Mouse (Mus musculus) heart, postnatal 0 days (tissue): ENCODE data around the gene Fam186a. TPM values are rescaled to one million over a fixed set of nuclear protein-coding genes. Genes with fewer than 3 reads are reported as not detected.
A peak's percentile ranks its signal among the peaks of the same experiment; 100 is the strongest.

Source experiments
- ATAC-seq: fragments of 200-750 bp; cut with Nextera tagmentation; 2 replicates; pipeline ENCODE4 v1.8.0; 2017; ENCODE audit warnings: low read depth, moderate number of reproducible peaks, moderate library complexity; ENCODE audit not compliant: insufficient read depth
- DNase-seq: peaks from one replicate; pipeline ENCODE4 v3.0.0-alpha.2; 2016; ENCODE audit warnings: low spot score
- H3K27ac ChIP-seq: fragments of 300-500 bp; sonication (generic); 2 replicates; pipeline ENCODE4 v1.5.1; 2014; ENCODE audit warnings: low read depth, mild to moderate bottlenecking
- H3K27me3 ChIP-seq: fragments of 300-500 bp; sonication (generic); 2 replicates; pipeline ENCODE4 v1.6.1; 2014; ENCODE audit warnings: low read length, mixed read lengths; ENCODE audit not compliant: control insufficient read depth, insufficient read depth
- H3K36me3 ChIP-seq: fragments of 300-500 bp; sonication (generic); replicated peaks from 2 replicates; pipeline ENCODE4 v1.6.1; 2014; ENCODE audit warnings: low read length, mixed read lengths; ENCODE audit not compliant: control insufficient read depth, insufficient read depth
- H3K4me1 ChIP-seq: fragments of 300-500 bp; sonication (generic); 2 replicates; pipeline ENCODE4 v1.6.1; 2014; ENCODE audit warnings: antibody characterized with exemption; ENCODE audit not compliant: control insufficient read depth, insufficient read depth
- H3K4me2 ChIP-seq: fragments of 300-500 bp; sonication (generic); 2 replicates; pipeline ENCODE4 v1.6.1; 2014; ENCODE audit warnings: low read depth, mild to moderate bottlenecking, low read length, moderate library complexity
- H3K4me3 ChIP-seq: fragments of 300-500 bp; sonication (generic); 2 replicates; pipeline ENCODE4 v1.5.1; 2014; ENCODE audit warnings: low read depth, low read length
- H3K9ac ChIP-seq: fragments of 300-500 bp; sonication (generic); replicated peaks from 2 replicates; pipeline ENCODE4 v1.6.1; 2014; ENCODE audit warnings: low read depth, low read length, mixed read lengths
- H3K9me3 ChIP-seq: fragments of 300-500 bp; sonication (generic); replicated peaks from 2 replicates; pipeline ENCODE4 v1.6.1; 2016; ENCODE audit warnings: low read length; ENCODE audit not compliant: control insufficient read depth
- CTCF ChIP-seq: IDR thresholded peaks from 2 replicates; pipeline ENCODE4 v1.5.1; 2016; ENCODE audit warnings: antibody characterized with exemption, control low read depth, low read depth
- EP300 ChIP-seq: IDR thresholded peaks from 2 replicates; pipeline ENCODE4 v1.6.1; 2016; ENCODE audit warnings: antibody characterized with exemption, low read depth
- WGBS: fragments of 180-500 bp; shearing (Covaris S2); extraction: QIAGEN DNeasy Blood & Tissue Kit; methylation state at CpG from one replicate; pipeline ENCODE4 v1.1.7; 2014; 5-methylcytosine and 5-hydroxymethylcytosine counted together
- polyA plus RNA-seq: library from polyadenylated mRNA; unstranded; fragments of >200 nt; fragmentation: Nextera tagmentation; extraction: Ambion mirVana; gene quantifications from 2 replicates; pipeline ENCODE4 v1.2.1, GENCODE M21; 2015
- total RNA-seq: library from RNA; depleted of rRNA; stranded (reverse); fragments of >200 nt; gene quantifications from 2 replicates; pipeline ENCODE4 v1.2.3, GENCODE M21; 2014; ENCODE audit warnings: low replicate concordance

Gene Fam186a
- total and polyA plus RNA-seq, 2 experiments from 2014 or later: 0.01 TPM; not detected in 1

DNA sequence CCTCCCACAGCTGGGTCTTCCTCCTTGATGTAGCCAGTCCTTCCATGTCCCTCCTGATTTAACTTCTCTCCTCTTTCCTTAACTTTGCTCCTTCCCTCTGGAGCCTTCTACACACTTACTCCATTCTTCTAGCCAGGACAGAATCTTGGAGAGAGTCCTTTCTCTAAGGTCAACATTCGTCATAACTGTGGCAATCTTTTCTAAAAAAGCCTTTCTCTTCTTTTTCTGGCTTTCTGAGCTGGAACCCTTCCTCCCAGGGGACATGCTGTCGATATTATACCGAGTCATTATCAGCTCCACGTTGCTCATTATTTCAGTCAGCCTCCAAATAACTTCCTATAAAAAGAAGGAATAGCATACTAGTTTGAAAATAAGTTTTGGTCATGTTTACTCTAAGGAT, 11.5 kb downstream of the Fam186a start:
- Histone ChIP-seq H3K9ac (no peak overlapping the region), H3K4me2 (no peak overlapping the region), H3K27me3 (no peaks in the 10 kb centered on the region), H3K4me3 (no peak overlapping the region), H3K4me1 (no peaks in the 10 kb centered on the region), H3K9me3 (no peaks in the 10 kb centered on the region), H3K36me3 (no peaks in the 10 kb centered on the region), H3K27ac (0 out of 2 replicates have a peak overlapping the region, but pooled peaks have one; percentile 15)
- 58% methylated on average over 4 of the region's 4 CpGs for WGBS
- ATAC-seq (no peak), DNase-seq (no peak)
- no peak for TF ChIP-seq EP300
- TF ChIP-seq CTCF: no peak

DNA sequence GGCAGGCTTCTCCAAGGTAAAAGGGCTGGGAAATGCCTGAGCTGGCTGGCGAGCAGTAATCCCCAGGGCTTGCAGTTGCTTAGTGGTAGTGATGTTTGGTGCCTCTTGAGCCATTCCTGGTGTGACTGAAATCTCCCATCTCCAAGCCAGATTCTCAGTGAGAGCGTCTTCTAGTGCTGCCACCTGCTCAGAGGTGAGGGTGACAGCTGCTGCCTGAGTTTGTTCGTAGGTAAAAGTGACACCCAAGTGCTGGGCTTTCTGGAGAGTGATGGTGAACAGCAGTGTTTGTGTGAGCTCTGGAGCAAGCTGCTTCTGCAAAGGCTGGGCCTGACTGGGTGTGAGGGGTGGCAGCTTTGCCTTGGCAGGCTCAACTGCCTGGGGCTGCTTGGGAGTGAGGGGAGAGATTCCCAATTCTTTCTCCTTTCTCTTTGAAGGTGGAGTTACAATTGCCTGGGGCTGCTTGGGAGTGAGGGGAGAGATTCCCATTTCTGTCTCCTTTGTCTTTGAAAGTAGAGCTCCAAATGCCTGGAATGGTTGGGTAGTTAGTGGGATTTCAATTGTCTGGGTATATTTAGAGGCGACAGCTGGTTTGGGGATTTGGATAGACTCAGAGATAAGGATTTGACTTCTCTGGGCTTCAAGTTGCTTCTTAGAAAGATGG, 25.8 kb downstream of the Fam186a start:
- TF ChIP-seq EP300: no peak
- no peak for TF ChIP-seq CTCF
- Histone ChIP-seq H3K4me1 (no peaks in the 10 kb centered on the region), H3K27me3 (no peaks in the 10 kb centered on the region), H3K9me3 (no peaks in the 10 kb centered on the region), H3K4me2 (no peak overlapping the region), H3K27ac (no peak overlapping the region), H3K4me3 (no peak overlapping the region), H3K9ac (no peak overlapping the region), H3K36me3 (no peaks in the 10 kb centered on the region)
- no peak for ATAC-seq
- WGBS: 68% methylated on average over 4 of the region's 4 CpGs
- no peak for DNase-seq

DNA sequence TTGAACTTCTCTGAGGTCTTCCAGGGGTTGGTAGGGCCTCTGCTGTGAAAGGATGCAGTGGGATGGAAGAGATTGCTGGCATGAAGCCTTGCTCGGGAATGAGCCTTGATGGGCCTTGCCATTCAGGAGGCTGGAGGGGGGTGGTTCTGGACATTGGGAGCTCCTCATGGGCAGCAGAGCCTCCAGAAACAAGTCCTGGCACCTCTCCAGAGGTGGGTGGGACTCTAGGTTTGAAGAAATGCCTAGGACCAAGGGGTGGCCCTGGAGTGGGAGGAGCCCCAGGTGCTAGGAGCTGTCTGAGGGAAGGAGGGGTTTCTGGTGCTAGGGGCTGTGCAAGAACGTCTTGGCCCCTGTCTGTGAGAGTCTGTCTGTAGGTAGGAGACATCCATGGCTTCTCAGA, 26.4 kb downstream of the Fam186a start:
- WGBS: 54% methylated on average over 2 of the region's 2 CpGs
- TF ChIP-seq CTCF (no peak), EP300 (no peak)
- Histone ChIP-seq H3K27ac (no peak overlapping the region), H3K9ac (no peak overlapping the region), H3K36me3 (no peaks in the 10 kb centered on the region), H3K4me2 (no peak overlapping the region), H3K9me3 (no peaks in the 10 kb centered on the region), H3K27me3 (no peaks in the 10 kb centered on the region), H3K4me3 (no peak overlapping the region), H3K4me1 (no peaks in the 10 kb centered on the region)
- ATAC-seq: no peak
- DNase-seq: no peak

DNA sequence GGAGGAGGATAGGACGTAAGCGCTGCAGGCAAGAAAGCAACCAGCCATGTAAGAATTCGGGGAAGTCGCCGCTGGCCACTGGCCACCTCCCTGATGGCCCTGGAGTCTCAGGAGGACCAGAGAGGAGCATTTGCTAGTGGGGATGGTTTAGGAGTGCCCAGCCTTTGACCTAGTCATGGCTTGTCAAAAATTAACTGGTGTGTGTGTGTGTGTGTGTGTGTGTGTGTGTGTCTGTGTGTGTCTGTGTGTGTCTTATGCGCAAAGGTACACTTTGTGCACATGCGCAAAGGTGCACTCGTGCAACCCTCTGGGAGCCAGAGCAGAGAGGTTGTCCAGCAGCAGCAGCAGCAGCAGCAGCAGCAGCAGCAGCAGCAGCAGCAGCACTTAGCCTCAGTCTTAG, 29.0 kb downstream of the Fam186a start:
- no peaks in the 10 kb centered on the region for H3K4me1 ChIP-seq
- TF ChIP-seq EP300 (no peak), CTCF (no peak)
- ATAC-seq (no peak), DNase-seq (no peak)
- H3K9me3 ChIP-seq: no peaks in the 10 kb centered on the region
- no peaks in the 10 kb centered on the region for H3K36me3 ChIP-seq
- WGBS: 74% methylated on average over 8 of the region's 8 CpGs
- no peak overlapping the region for H3K27ac ChIP-seq
- no peak overlapping the region for H3K4me2 ChIP-seq
- H3K9ac ChIP-seq: no peak overlapping the region
- H3K4me3 ChIP-seq: no peak overlapping the region
- H3K27me3 ChIP-seq: no peaks in the 10 kb centered on the region

DNA sequence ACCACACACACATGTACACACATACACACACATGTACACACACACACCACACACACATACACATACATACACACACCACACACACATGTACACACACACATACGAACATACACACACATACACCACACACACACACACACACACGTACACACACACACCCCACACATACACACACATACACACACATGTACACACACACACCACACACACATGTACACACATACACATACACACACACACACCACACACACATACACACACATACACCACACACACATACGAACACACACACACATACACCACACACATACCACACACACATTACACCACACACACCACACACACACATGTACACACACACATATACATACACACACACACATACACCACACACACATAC, 30.2 kb downstream of the Fam186a start:
- H3K9me3 ChIP-seq: no peaks in the 10 kb centered on the region
- no peak overlapping the region for H3K9ac ChIP-seq
- ATAC-seq (no peak), DNase-seq (no peak)
- TF ChIP-seq CTCF (no peak), EP300 (no peak)
- no peaks in the 10 kb centered on the region for H3K4me1 ChIP-seq
- no peaks in the 10 kb centered on the region for H3K36me3 ChIP-seq
- H3K27me3 ChIP-seq: no peaks in the 10 kb centered on the region
- H3K4me2 ChIP-seq: no peak overlapping the region
- H3K27ac ChIP-seq: no peak overlapping the region
- H3K4me3 ChIP-seq: no peak overlapping the region
- 89% methylated on average over 3 of the region's 3 CpGs for WGBS

DNA sequence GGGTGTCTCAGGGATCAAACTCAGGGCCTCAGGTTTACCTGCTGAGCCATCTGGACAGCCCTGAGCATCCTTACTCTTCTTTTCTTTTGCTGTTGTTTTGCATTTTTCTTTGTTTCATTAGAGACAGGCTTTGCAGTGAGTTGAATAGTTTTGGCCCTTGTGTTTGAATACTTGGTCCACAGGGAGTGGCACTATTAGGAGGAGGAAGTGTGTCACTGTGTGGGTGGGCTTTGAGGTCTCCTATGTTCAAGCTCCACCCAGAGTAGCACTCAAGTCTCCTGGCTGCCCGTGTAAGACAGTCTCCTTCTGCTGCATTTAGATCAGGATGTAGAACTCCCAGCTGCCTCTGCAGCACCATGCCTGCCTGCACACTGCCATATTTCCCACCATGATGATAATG, 32.4 kb downstream of the Fam186a start:
- H3K4me1 ChIP-seq: no peaks in the 10 kb centered on the region
- H3K27me3 ChIP-seq: no peaks in the 10 kb centered on the region
- DNase-seq (no peak), ATAC-seq (no peak)
- H3K9ac ChIP-seq: no peak overlapping the region
- TF ChIP-seq EP300: no peak
- TF ChIP-seq CTCF: no peak
- 21% methylated on average over 1 of the region's 1 CpGs for WGBS
- no peak overlapping the region for H3K4me2 ChIP-seq
- H3K36me3 ChIP-seq: no peaks in the 10 kb centered on the region
- no peak overlapping the region for H3K4me3 ChIP-seq
- H3K9me3 ChIP-seq: no peaks in the 10 kb centered on the region
- no peak overlapping the region for H3K27ac ChIP-seq
